Mouse (Mus musculus) intestine, embryonic 15.5 days (tissue): Measurements from ENCODE around the gene Gramd1c. TPM values are rescaled to one million over a fixed set of nuclear protein-coding genes. Genes with fewer than 3 reads are reported as not detected.

Experiments used
- ATAC-seq: fragments of 200-750 bp; cut with Nextera tagmentation; 2 replicates; pipeline ENCODE4 v1.8.0; 2017; ENCODE audit warnings: moderate TSS enrichment, moderate library complexity
- H3K27ac ChIP-seq: fragments of 300-500 bp; sonication (generic); 2 replicates; pipeline ENCODE4 v1.5.1; 2015; ENCODE audit warnings: mild to moderate bottlenecking, inconsistent platforms
- H3K27me3 ChIP-seq: fragments of 300-500 bp; sonication (generic); replicated peaks from 2 replicates; pipeline ENCODE4 v1.6.1; 2015; ENCODE audit warnings: inconsistent platforms
- H3K36me3 ChIP-seq: fragments of 300-500 bp; sonication (generic); 2 replicates; pipeline ENCODE4 v1.6.1; 2015; ENCODE audit warnings: inconsistent platforms
- H3K4me1 ChIP-seq: fragments of 300-500 bp; sonication (generic); replicated peaks from 2 replicates; pipeline ENCODE4 v1.6.1; 2015; ENCODE audit warnings: inconsistent platforms
- H3K4me2 ChIP-seq: fragments of 300-500 bp; sonication (generic); replicated peaks from 2 replicates; pipeline ENCODE4 v1.6.1; 2015; ENCODE audit warnings: mild to moderate bottlenecking, inconsistent platforms
- H3K4me3 ChIP-seq: fragments of 300-500 bp; sonication (generic); replicated peaks from 2 replicates; pipeline ENCODE4 v1.5.1; 2015; ENCODE audit warnings: inconsistent platforms
- H3K9ac ChIP-seq: fragments of 300-500 bp; sonication (generic); 2 replicates; pipeline ENCODE4 v1.6.1; 2015; ENCODE audit warnings: inconsistent platforms
- H3K9me3 ChIP-seq: fragments of 300-500 bp; sonication (generic); 2 replicates; pipeline ENCODE4 v1.6.1; 2016; ENCODE audit warnings: inconsistent platforms
- WGBS: fragments of 180-500 bp; shearing (Covaris S2); methylation state at CpG from one replicate; pipeline ENCODE4 v1.1.7; 2015; 5-methylcytosine and 5-hydroxymethylcytosine counted together
- polyA plus RNA-seq: library from polyadenylated mRNA; unstranded; fragments of >200 nt; fragmentation: Nextera tagmentation; extraction: Ambion mirVana; gene quantifications from 2 replicates; pipeline ENCODE4 v1.2.1, GENCODE M21; 2015

The Gramd1c gene
- polyA plus RNA-seq, 1 experiment from 2014 or later: 8.4 TPM

- Histone ChIP-seq H3K4me2 (no peak overlapping the region), H3K4me1 (no peaks in the 10 kb centered on the region), H3K9ac (no peak overlapping the region), H3K9me3 (no peaks in the 10 kb centered on the region), H3K4me3 (no peak overlapping the region), H3K36me3 (no peaks in the 10 kb centered on the region), H3K27me3 (no peaks in the 10 kb centered on the region), H3K27ac (no peak overlapping the region)
- no peak; the same call in 1 of the 2 replicates for ATAC-seq
- WGBS: 67% methylated on average over 8 of the region's 8 CpGs
Observed at GRCm38 (mm10) chr16:44055766-44056165, 7.4 kb downstream of the Gramd1c start.

GRCm38 (mm10) chr16:44053265-44053664, 9.9 kb downstream of the Gramd1c start:
- Histone ChIP-seq H3K9me3 (no peaks in the 10 kb centered on the region), H3K9ac (no peak overlapping the region), H3K36me3 (no peaks in the 10 kb centered on the region), H3K27me3 (no peaks in the 10 kb centered on the region), H3K4me2 (no peak overlapping the region), H3K27ac (no peak overlapping the region), H3K4me3 (no peak overlapping the region), H3K4me1 (no peaks in the 10 kb centered on the region)
- WGBS: 49% methylated on average over 6 of the region's 6 CpGs
- ATAC-seq: no peak

- Histone ChIP-seq H3K9me3 (no peaks in the 10 kb centered on the region), H3K4me2 (no peak overlapping the region), H3K36me3 (no peaks in the 10 kb centered on the region), H3K4me1 (no peaks in the 10 kb centered on the region), H3K27me3 (no peaks in the 10 kb centered on the region), H3K27ac (no peak overlapping the region), H3K4me3 (no peak overlapping the region), H3K9ac (no peak overlapping the region)
- no peak for ATAC-seq
- 82% methylated on average over 6 of the region's 6 CpGs for WGBS
Observed at GRCm38 (mm10) chr16:44052390-44052789, 10.8 kb downstream of the Gramd1c start.

- Histone ChIP-seq H3K4me2 (no peak overlapping the region), H3K9ac (no peak overlapping the region), H3K36me3 (no peaks in the 10 kb centered on the region), H3K4me1 (no peaks in the 10 kb centered on the region), H3K27ac (no peak overlapping the region), H3K27me3 (no peaks in the 10 kb centered on the region), H3K4me3 (no peak overlapping the region), H3K9me3 (no peaks in the 10 kb centered on the region)
- WGBS: 82% methylated on average over 5 of the region's 5 CpGs
- no peak for ATAC-seq
Observed at GRCm38 (mm10) chr16:44050139-44050538, 13.0 kb downstream of the Gramd1c start.

GRCm38 (mm10) chr16:44039112-44039511, 24.0 kb downstream of the Gramd1c start:
- no peak overlapping the region for H3K9ac ChIP-seq
- H3K27ac ChIP-seq: no peak overlapping the region
- no peaks in the 10 kb centered on the region for H3K36me3 ChIP-seq
- H3K9me3 ChIP-seq: no peaks in the 10 kb centered on the region
- WGBS: 84% methylated on average over 4 of the region's 4 CpGs
- H3K27me3 ChIP-seq: no peaks in the 10 kb centered on the region
- H3K4me2 ChIP-seq: no peak overlapping the region
- ATAC-seq: no peak
- H3K4me1 ChIP-seq: no peaks in the 10 kb centered on the region
- H3K4me3 ChIP-seq: no peak overlapping the region

GRCm38 (mm10) chr16:44035221-44035620, 27.9 kb downstream of the Gramd1c start:
- H3K4me1 ChIP-seq: no peaks in the 10 kb centered on the region
- no peak for ATAC-seq
- 79% methylated on average over 3 of the region's 3 CpGs for WGBS
- no peaks in the 10 kb centered on the region for H3K36me3 ChIP-seq
- H3K4me2 ChIP-seq: no peak overlapping the region
- H3K27ac ChIP-seq: no peak overlapping the region
- H3K9ac ChIP-seq: no peak overlapping the region
- H3K9me3 ChIP-seq: no peaks in the 10 kb centered on the region
- H3K27me3 ChIP-seq: no peaks in the 10 kb centered on the region
- H3K4me3 ChIP-seq: no peak overlapping the region

GRCm38 (mm10) chr16:44033365-44033764, 29.8 kb downstream of the Gramd1c start:
- H3K36me3 ChIP-seq: no peaks in the 10 kb centered on the region
- WGBS: 75% methylated on average over 5 of the region's 5 CpGs
- H3K4me2 ChIP-seq: no peak overlapping the region
- no peak overlapping the region for H3K4me3 ChIP-seq
- ATAC-seq: peak; percentile 93
- no peaks in the 10 kb centered on the region for H3K4me1 ChIP-seq
- no peak overlapping the region for H3K27ac ChIP-seq
- no peaks in the 10 kb centered on the region for H3K9me3 ChIP-seq
- no peak overlapping the region for H3K9ac ChIP-seq
- H3K27me3 ChIP-seq: no peaks in the 10 kb centered on the region

- no peak overlapping the region for H3K4me3 ChIP-seq
- H3K27me3 ChIP-seq: no peaks in the 10 kb centered on the region
- no peaks in the 10 kb centered on the region for H3K4me1 ChIP-seq
- H3K9ac ChIP-seq: no peak overlapping the region
- no peak overlapping the region for H3K27ac ChIP-seq
- no peaks in the 10 kb centered on the region for H3K36me3 ChIP-seq
- WGBS: 51% methylated on average over 2 of the region's 2 CpGs
- ATAC-seq: no peak
- H3K4me2 ChIP-seq: no peak overlapping the region
- H3K9me3 ChIP-seq: no peaks in the 10 kb centered on the region
Observed at GRCm38 (mm10) chr16:44029273-44029672, 33.9 kb downstream of the Gramd1c start.

GRCm38 (mm10) chr16:44026822-44027221, 36.3 kb downstream of the Gramd1c start:
- 0 out of 2 replicates have a peak, but pooled peaks have one; percentile 3 for ATAC-seq
- no peak overlapping the region for H3K4me2 ChIP-seq
- H3K27ac ChIP-seq: no peak overlapping the region
- no peak overlapping the region for H3K4me3 ChIP-seq
- H3K9me3 ChIP-seq: no peaks in the 10 kb centered on the region
- no peaks in the 10 kb centered on the region for H3K27me3 ChIP-seq
- H3K4me1 ChIP-seq: no peaks in the 10 kb centered on the region
- H3K36me3 ChIP-seq: no peaks in the 10 kb centered on the region
- H3K9ac ChIP-seq: no peak overlapping the region
- WGBS: 52% methylated on average over 9 of the region's 9 CpGs

GRCm38 (mm10) chr16:44026210-44026609, 36.9 kb downstream of the Gramd1c start:
- ATAC-seq: no peak
- WGBS: 61% methylated on average over 6 of the region's 6 CpGs
- Histone ChIP-seq H3K4me1 (no peaks in the 10 kb centered on the region), H3K9ac (no peak overlapping the region), H3K27ac (no peak overlapping the region), H3K36me3 (no peaks in the 10 kb centered on the region), H3K9me3 (no peaks in the 10 kb centered on the region), H3K4me2 (no peak overlapping the region), H3K4me3 (no peak overlapping the region), H3K27me3 (no peaks in the 10 kb centered on the region)

- H3K27ac ChIP-seq: no peak overlapping the region
- no peak for ATAC-seq
- no peak overlapping the region for H3K4me2 ChIP-seq
- H3K9me3 ChIP-seq: no peaks in the 10 kb centered on the region
- no peak overlapping the region for H3K4me3 ChIP-seq
- 0 out of 2 replicates have a peak, but pooled peaks cover 5% of the 10 kb centered on the region for H3K4me1 ChIP-seq
- WGBS: 68% methylated on average over 2 of the region's 2 CpGs
- H3K27me3 ChIP-seq: no peaks in the 10 kb centered on the region
- H3K9ac ChIP-seq: no peak overlapping the region
- H3K36me3 ChIP-seq: no peaks in the 10 kb centered on the region
Observed at GRCm38 (mm10) chr16:44018986-44019548, 44.1 kb downstream of the Gramd1c start.

GRCm38 (mm10) chr16:44018372-44018771, 44.8 kb downstream of the Gramd1c start:
- no peak overlapping the region for H3K27ac ChIP-seq
- 41% methylated on average over 7 of the region's 7 CpGs for WGBS
- ATAC-seq: peak; percentile 79
- peak overlapping the region; percentile 14; the same call in 1 of the 2 replicates for H3K4me2 ChIP-seq
- H3K27me3 ChIP-seq: no peaks in the 10 kb centered on the region
- no peak overlapping the region for H3K9ac ChIP-seq
- no peaks in the 10 kb centered on the region for H3K36me3 ChIP-seq
- 0 out of 2 replicates have a peak, but pooled peaks cover 5% of the 10 kb centered on the region for H3K4me1 ChIP-seq
- H3K4me3 ChIP-seq: no peak overlapping the region
- H3K9me3 ChIP-seq: no peaks in the 10 kb centered on the region

GRCm38 (mm10) chr16:44017707-44018106, 45.4 kb downstream of the Gramd1c start:
- Histone ChIP-seq H3K27ac (no peak overlapping the region), H3K4me1 (0 out of 2 replicates have a peak, but pooled peaks cover 5% of the 10 kb centered on the region), H3K27me3 (no peaks in the 10 kb centered on the region), H3K4me2 (no peak overlapping the region), H3K36me3 (no peaks in the 10 kb centered on the region), H3K9me3 (no peaks in the 10 kb centered on the region), H3K9ac (no peak overlapping the region), H3K4me3 (no peak overlapping the region)
- no peak for ATAC-seq
- 74% methylated on average over 4 of the region's 4 CpGs for WGBS
